Mouse (Mus musculus) thymus, adult 18-20 months (tissue): Measurements from ENCODE around the gene Mical3.
A peak's percentile ranks its signal among the peaks of the same experiment; 100 is the strongest.

ENCODE experiments used
- DNase-seq, 2 experiments: peaks; one replicate each; pipeline ENCODE4 v3.0.0; 2022; ENCODE audit warnings: mixed read lengths in 2 of 2

The Mical3 gene

GRCm38 (mm10) chr6:121045345-121046080, 85.3 kb downstream of the Mical3 start:
- DNase-seq: no peak

- DNase-seq: no peak
Observed at GRCm38 (mm10) chr6:121043434-121044189, 87.2 kb downstream of the Mical3 start.

GRCm38 (mm10) chr6:121039719-121040118, 91.1 kb downstream of the Mical3 start:
- DNase-seq: no peak

- no peak for DNase-seq
Observed at GRCm38 (mm10) chr6:121039286-121039685, 91.5 kb downstream of the Mical3 start.

GRCm38 (mm10) chr6:121037086-121037485, 93.7 kb downstream of the Mical3 start:
- no peak for DNase-seq

- DNase-seq: no peak
Observed at GRCm38 (mm10) chr6:121035929-121036328, 94.9 kb downstream of the Mical3 start.

- DNase-seq: no peak
Observed at GRCm38 (mm10) chr6:121035268-121035667, 95.5 kb downstream of the Mical3 start.

- DNase-seq: no peak
Observed at GRCm38 (mm10) chr6:121033250-121033649, 97.5 kb downstream of the Mical3 start.

GRCm38 (mm10) chr6:121031370-121031769, 99.4 kb downstream of the Mical3 start:
- DNase-seq: no peak

GRCm38 (mm10) chr6:121029897-121030589, 100.8 kb downstream of the Mical3 start:
- DNase-seq: no peak

- DNase-seq: no peak
Observed at GRCm38 (mm10) chr6:121028514-121028913, 102.3 kb downstream of the Mical3 start.

- DNase-seq: no peak
Observed at GRCm38 (mm10) chr6:121027314-121027713, 103.5 kb downstream of the Mical3 start.

- no peak for DNase-seq
Observed at GRCm38 (mm10) chr6:121026866-121027265, 103.9 kb downstream of the Mical3 start.

- DNase-seq: no peak
Observed at GRCm38 (mm10) chr6:121026019-121026584, 104.7 kb downstream of the Mical3 start.

GRCm38 (mm10) chr6:121018147-121018546, 112.7 kb downstream of the Mical3 start:
- no peak for DNase-seq

GRCm38 (mm10) chr6:121017436-121018031, 113.3 kb downstream of the Mical3 start:
- peak in 1 of 2 experiments; percentile 21 for DNase-seq

GRCm38 (mm10) chr6:121016097-121016496, 114.7 kb downstream of the Mical3 start:
- DNase-seq: no peak

- DNase-seq: no peak
Observed at GRCm38 (mm10) chr6:121014339-121014738, 116.5 kb downstream of the Mical3 start.

- DNase-seq: peak; percentile 22 to 25
Observed at GRCm38 (mm10) chr6:121013750-121014149, 117.0 kb downstream of the Mical3 start.

- DNase-seq: no peak
Observed at GRCm38 (mm10) chr6:121011709-121012108, 119.1 kb downstream of the Mical3 start.

- no peak for DNase-seq
Observed at GRCm38 (mm10) chr6:121009651-121010050, 121.1 kb downstream of the Mical3 start.

- DNase-seq: no peak
Observed at GRCm38 (mm10) chr6:121004959-121005358, 125.8 kb downstream of the Mical3 start.

GRCm38 (mm10) chr6:121002952-121003351, 127.8 kb downstream of the Mical3 start:
- no peak for DNase-seq
